Mouse (Mus musculus): ENCODE results near the gene Pgls. TPM values are rescaled to one million over a fixed set of nuclear protein-coding genes. Genes with fewer than 3 reads are reported as not detected.

The Pgls gene
- total RNA-seq, 4 experiments from 2014 or later = 29.1 to 38.5 (median 33.6) TPM

GRCm38 (mm10) chr8:71637149-71638095 lies 45.4 kb downstream of the Pgls start:
- DNase-seq (ENCODE audit: low spot score in 2 of 2) = no peak

GRCm38 (mm10) chr8:71638321-71638720 lies 46.3 kb downstream of the Pgls start:
- DNase-seq (ENCODE audit: low spot score in 2 of 2) = no peak

DNA sequence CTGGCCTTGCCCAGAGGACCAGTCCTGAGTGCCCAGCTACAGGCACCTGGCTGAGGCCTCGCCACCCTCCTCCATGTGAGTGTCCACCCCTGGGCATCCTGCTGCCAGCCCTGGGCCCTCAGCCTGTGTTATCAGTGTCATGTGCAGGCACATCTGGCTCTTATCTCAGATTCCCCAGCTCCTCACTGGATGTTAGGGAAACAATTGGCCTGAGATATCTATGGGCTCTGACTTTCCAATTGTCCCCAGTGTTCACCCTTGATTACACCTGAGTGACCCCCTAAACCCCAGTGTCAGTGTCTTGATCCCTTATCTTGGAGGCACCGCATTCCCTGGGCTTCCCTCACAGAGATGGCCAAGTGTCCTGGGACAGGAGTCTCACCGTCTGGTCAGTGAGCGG lies 47.3 kb downstream of the Pgls start:
- DNase-seq (ENCODE audit: low spot score in 2 of 2) = no peak

DNA sequence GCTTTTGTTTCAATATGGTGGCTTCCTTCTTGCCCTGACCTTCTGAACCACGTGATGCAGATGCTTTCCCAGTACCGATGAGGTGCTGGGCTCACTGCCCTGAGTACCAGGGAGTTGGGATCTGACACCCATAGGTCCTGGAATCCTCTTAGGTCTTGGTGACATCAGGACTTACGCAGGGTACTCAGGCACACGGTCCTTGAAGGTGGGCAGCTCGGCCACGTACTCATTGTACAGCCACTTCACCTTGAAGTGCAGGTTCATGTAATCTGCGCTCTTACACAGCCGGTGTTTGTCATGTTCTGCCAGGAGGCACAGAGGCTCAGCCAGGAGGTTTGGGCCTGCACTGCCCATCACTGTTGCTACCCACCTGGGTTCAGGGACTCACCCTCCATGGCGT lies 53.5 kb downstream of the Pgls start:
- no peak for DNase-seq (ENCODE audit: low spot score in 2 of 2)

Small RNA genes lying within 50 kb of the gene (microRNA-seq; reads per million reads assigned to microRNA genes)
- 29.0 to 40.7 reads per million in 2 experiments for gene Mir6769b

Other genes starting within 250 kb of the Pgls start
- gene Use1, start 225.3 kb upstream of the Pgls start, total RNA-seq (2022) = 100 to 1,000 TPM in 3 of 4 experiments, 10 to 100 TPM in 1; 98.8 to 130 (median 117) TPM
- 10 to 100 TPM; 10.3 to 15.9 (median 14.1) TPM for gene Ocel1, start 220.9 kb upstream of the Pgls start, total RNA-seq (2022)
- gene Nr2f6, start 210.2 kb upstream of the Pgls start, total RNA-seq (2022) = 10 to 100 TPM; 38.7 to 46.1 (median 41.2) TPM
- gene Ushbp1, start 196.4 kb upstream of the Pgls start, total RNA-seq (2022) = 1 to 10 TPM; 3.5 to 4.9 (median 4.1) TPM
- 100 to 1,000 TPM in 3 of 4 experiments, 10 to 100 TPM in 1; 95.9 to 110 (median 108) TPM for gene Babam1, start 195.3 kb upstream of the Pgls start, total RNA-seq (2022)
- under 1 TPM; 0.18 to 0.72 (median 0.27) TPM for gene Ankle1, start 186.2 kb upstream of the Pgls start, total RNA-seq (2022)
- gene Abhd8, start 128.5 kb upstream of the Pgls start, total RNA-seq (2022) = 100 to 1,000 TPM; 200 to 255 (median 229) TPM
- gene Mrpl34, start 127.2 kb upstream of the Pgls start, total RNA-seq (2022) = 10 to 100 TPM; 38.6 to 47.2 (median 46.2) TPM
- gene Dda1, start 123.0 kb upstream of the Pgls start, total RNA-seq (2022) = 10 to 100 TPM; 74.9 to 82.2 (median 79.0) TPM
- 10 to 100 TPM; 48.4 to 55.9 (median 51.6) TPM for gene Ano8, start 106.2 kb upstream of the Pgls start, total RNA-seq (2022)
- gene Gtpbp3, start 104.1 kb upstream of the Pgls start, total RNA-seq (2022) = 10 to 100 TPM; 28.8 to 42.3 (median 32.5) TPM
- gene Plvap, start 80.4 kb upstream of the Pgls start, total RNA-seq (2022) = 1 to 10 TPM; 6.2 to 9.6 (median 7.4) TPM
- not detected for gene Ccdc194, start 66.5 kb upstream of the Pgls start, total RNA-seq (2022)
- 10 to 100 TPM in 2 of 4 experiments, 1 to 10 TPM in 2; 4.1 to 23.3 (median 8.6) TPM for gene Bst2, start 54.7 kb upstream of the Pgls start, total RNA-seq (2022)
- gene Mvb12a, start 49.3 kb upstream of the Pgls start, total RNA-seq (2022) = 10 to 100 TPM; 32.6 to 43.7 (median 36.8) TPM
- gene Tmem221, start 33.3 kb upstream of the Pgls start, total RNA-seq (2022) = 1 to 10 TPM in 1 of 4 experiments, under 1 TPM in 3; 0.27 to 1.3 (median 0.54) TPM
- gene Nxnl1, start 25.6 kb upstream of the Pgls start, total RNA-seq (2022) = under 1 TPM in 2 of 4 experiments, not detected in 2; 0.14 to 0.28 TPM
- gene Slc27a1, start 23.3 kb upstream of the Pgls start, total RNA-seq (2022) = 100 to 1,000 TPM; 107 to 130 (median 117) TPM
- gene Fam129c, start 5.5 kb downstream of the Pgls start, total RNA-seq (2022) = 1 to 10 TPM; 2.0 to 4.6 (median 3.5) TPM
- gene Colgalt1, start 18.8 kb downstream of the Pgls start, total RNA-seq (2022) = 10 to 100 TPM; 53.2 to 59.7 (median 53.8) TPM
- 100 to 1,000 TPM; 219 to 265 (median 239) TPM for gene Unc13a, start 79.6 kb downstream of the Pgls start, total RNA-seq (2022)
- 10 to 100 TPM in 1 of 4 experiments, 1 to 10 TPM in 3; 4.6 to 10.5 (median 7.9) TPM for gene Jak3, start 84.1 kb downstream of the Pgls start, total RNA-seq (2022)
- gene Insl3, start 97.0 kb downstream of the Pgls start, total RNA-seq (2022) = 1 to 10 TPM; 2.1 to 6.9 (median 2.6) TPM
- under 1 TPM; 0.47 to 0.93 (median 0.56) TPM for gene B3gnt3, start 109.6 kb downstream of the Pgls start, total RNA-seq (2022)
- gene Fcho1, start 133.5 kb downstream of the Pgls start, total RNA-seq (2022) = 100 to 1,000 TPM in 3 of 4 experiments, 10 to 100 TPM in 1; 92.1 to 120 (median 112) TPM